18 mouse cellular contexts compared by ENCODE assay signal in the genomic region with DNA sequence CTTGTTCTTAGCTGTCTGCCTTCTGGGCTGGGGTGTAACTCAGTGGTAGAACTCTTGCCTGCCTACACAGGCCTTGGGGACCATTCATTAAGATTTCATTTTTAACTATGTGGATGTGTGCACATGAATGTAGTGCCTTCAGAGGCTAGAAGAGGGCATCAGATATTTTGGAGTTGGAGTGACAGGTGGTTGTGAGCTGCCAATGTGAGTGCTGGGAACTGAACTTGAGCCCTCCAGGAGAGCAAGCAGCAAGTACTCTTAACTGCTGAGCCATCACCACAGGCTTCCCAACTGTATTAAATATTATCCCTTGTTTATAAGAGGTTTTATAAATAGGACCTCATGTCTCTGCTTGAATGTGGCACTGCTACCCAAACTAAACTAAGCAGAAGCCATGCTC. TPM values are rescaled to one million over a fixed set of nuclear protein-coding genes. Genes with fewer than 3 reads are reported as not detected.
DNase-seq lines count a peak whose midpoint lies in the region; ATAC-seq and TF ChIP-seq lines count a peak whose summit lies in the region.
"Had no signal": no experiment of that assay in that cellular context is flagged by ENCODE, and none has a peak within 500 bp of the region (broad histone marks: within the 10 kb centered on the region; RNA-seq: fewer than 3 reads in every experiment).

No protein-coding gene starts in this region.

- no peak for TF ChIP-seq CTCF in small intestine, adult 2 months (IDR thresholded peaks at IDR 0.05; ENCODE audit: extremely low read depth, insufficient read length, insufficient replicate concordance, low read depth, low read length)

- no peak for ATAC-seq in midbrain, embryonic 11.5 days (ENCODE audit: low FRiP score)
- ATAC-seq in midbrain, embryonic 16.5 days = no peak
- ATAC-seq: forebrain, embryonic 13.5 days; forebrain, embryonic 15.5 days; forebrain, postnatal 0 days had no signal

- H3K4me2 ChIP-seq in midbrain, embryonic 11.5 days = no peak overlapping the region
- H3K4me2 ChIP-seq in midbrain, embryonic 16.5 days (ENCODE audit: low read length) = no peak overlapping the region
- H3K4me2 ChIP-seq: embryonic facial prominence, embryonic 12.5 days; forebrain, embryonic 13.5 days; forebrain, embryonic 15.5 days had no signal

- no peak overlapping the region for H3K4me3 ChIP-seq in midbrain, embryonic 11.5 days (ENCODE audit: low read depth, low read length)
- no peak overlapping the region for H3K4me3 ChIP-seq in midbrain, embryonic 16.5 days (ENCODE audit: low read depth, low read length)
- no peak overlapping the region for H3K4me3 ChIP-seq in small intestine, adult 2 months (ENCODE audit: low read depth, low read length)
- H3K4me3 ChIP-seq: embryonic facial prominence, embryonic 10.5 days; embryonic facial prominence, embryonic 12.5 days; forebrain, embryonic 13.5 days; forebrain, embryonic 15.5 days had no signal

- H3K36me3 ChIP-seq in midbrain, embryonic 11.5 days (ENCODE audit: control insufficient read depth, insufficient read depth, low read length) = no peaks in the 10 kb centered on the region
- H3K36me3 ChIP-seq in midbrain, embryonic 16.5 days (ENCODE audit: control insufficient read depth, insufficient read depth, low read length) = no peaks in the 10 kb centered on the region
- no peaks in the 10 kb centered on the region for H3K36me3 ChIP-seq in small intestine, adult 2 months (ENCODE audit: control insufficient read depth, insufficient read depth, low read length)
- H3K36me3 ChIP-seq: embryonic facial prominence, embryonic 10.5 days; embryonic facial prominence, embryonic 12.5 days; forebrain, embryonic 15.5 days had no signal

- H3K27me3 ChIP-seq in midbrain, embryonic 11.5 days (ENCODE audit: control insufficient read depth, insufficient read depth, low read length) = no peaks in the 10 kb centered on the region
- no peaks in the 10 kb centered on the region for H3K27me3 ChIP-seq in midbrain, embryonic 16.5 days (ENCODE audit: control insufficient read depth, insufficient read depth, low read depth, low read length)
- H3K27me3 ChIP-seq in small intestine, adult 2 months (ENCODE audit: control insufficient read depth, insufficient read depth, low read length) = no peaks in the 10 kb centered on the region
- H3K27me3 ChIP-seq: embryonic facial prominence, embryonic 12.5 days; forebrain, embryonic 13.5 days; forebrain, embryonic 15.5 days had no signal

- no peak overlapping the region for H3K9ac ChIP-seq in midbrain, embryonic 11.5 days (ENCODE audit: low read length)
- no peak overlapping the region for H3K9ac ChIP-seq in midbrain, embryonic 16.5 days (ENCODE audit: low read depth, low read length)
- H3K9ac ChIP-seq: embryonic facial prominence, embryonic 12.5 days; forebrain, embryonic 13.5 days; forebrain, embryonic 15.5 days; forebrain, postnatal 0 days had no signal

- no peaks in the 10 kb centered on the region for H3K4me1 ChIP-seq in midbrain, embryonic 11.5 days (ENCODE audit: control insufficient read depth, insufficient read depth, low read length)
- no peaks in the 10 kb centered on the region for H3K4me1 ChIP-seq in midbrain, embryonic 16.5 days (ENCODE audit: control insufficient read depth, insufficient read depth, low read length)
- peaks cover 3% of the 10 kb centered on the region; the same call in 1 of the 2 replicates for H3K4me1 ChIP-seq in small intestine, adult 2 months (ENCODE audit: control insufficient read depth, insufficient read depth, insufficient read length, low read length)
- H3K4me1 ChIP-seq: forebrain, embryonic 13.5 days; forebrain, embryonic 15.5 days had no signal

- DNase-seq in heart, adult 11 months = peak; percentile 70
- DNase-seq in heart, adult 9 months (ENCODE audit: low spot score in 2 of 2) = no peak
- DNase-seq in midbrain, embryonic 11.5 days (ENCODE audit: low spot score, missing footprints) = peak; percentile 51
- no peak for DNase-seq in right cerebral cortex, adult 18-20 months
- DNase-seq: adrenal gland, adult 8-10 months; adrenal gland, postnatal 14 days; cerebellum, adult 11-12 months; cerebellum, adult 2 months; cerebellum, adult 9-10 months; cerebellum, postnatal 10 days; cerebellum, postnatal 25 days; forebrain, postnatal 0 days had no signal

- H3K27ac ChIP-seq in midbrain, embryonic 11.5 days (ENCODE audit: low read depth, low read length) = no peak overlapping the region
- no peak overlapping the region for H3K27ac ChIP-seq in midbrain, embryonic 16.5 days (ENCODE audit: low read length)
- H3K27ac ChIP-seq in small intestine, adult 2 months (ENCODE audit: insufficient read depth, low read depth, low read length) = 0 out of 2 replicates have a peak overlapping the region, but pooled peaks have one; percentile 24
- H3K27ac ChIP-seq: embryonic facial prominence, embryonic 10.5 days; embryonic facial prominence, embryonic 12.5 days; forebrain, embryonic 13.5 days; forebrain, embryonic 15.5 days had no signal

- no peak for TF ChIP-seq POLR2A in small intestine, adult 2 months (IDR thresholded peaks at IDR 0.05; ENCODE audit: low read depth, low read length)

- H3K9me3 ChIP-seq in midbrain, embryonic 11.5 days (ENCODE audit: control insufficient read depth, low read length) = peaks cover 3% of the 10 kb centered on the region; the same call in 1 of the 2 replicates
- H3K9me3 ChIP-seq in midbrain, embryonic 16.5 days (replicated peaks; ENCODE audit: control insufficient read depth, low read length, poor library complexity, severe bottlenecking) = no peaks in the 10 kb centered on the region
- H3K9me3 ChIP-seq: embryonic facial prominence, embryonic 12.5 days; forebrain, embryonic 15.5 days had no signal

RNA-seq across cellular contexts. Expression of a gene that starts 39.8 kb away (rescaled TPM):
- polyA plus RNA-seq in midbrain, embryonic 11.5 days (2014; fragmentation: Nextera tagmentation; extraction: Ambion mirVana) = 2.5 and 2.9 TPM in 2 replicates
- 20.7 and 22.9 TPM in 2 replicates for polyA plus RNA-seq in midbrain, embryonic 16.5 days (2015; fragmentation: Nextera tagmentation; extraction: Ambion mirVana)
- 0.39 and 0.84 TPM in 2 replicates for polyA plus RNA-seq in small intestine, adult 2 months (2012; rRNA removed)

RNA-seq across cellular contexts. Expression of a gene that starts 41.7 kb away (rescaled TPM):
- polyA plus RNA-seq in midbrain, embryonic 11.5 days (2014; fragmentation: Nextera tagmentation; extraction: Ambion mirVana) = 26.7 and 27.9 TPM in 2 replicates
- 13.6 and 17.3 TPM in 2 replicates for polyA plus RNA-seq in midbrain, embryonic 16.5 days (2015; fragmentation: Nextera tagmentation; extraction: Ambion mirVana)
- 7.9 and 23.3 TPM in 2 replicates for polyA plus RNA-seq in small intestine, adult 2 months (2012; rRNA removed)

Comparison
In these comparisons a context has a peak if more than half of its experiments do, and no peak if none do; other contexts are left out.
1. DNase-seq: peak in heart, adult 11 months (single experiment) and midbrain, embryonic 11.5 days (single experiment); none in heart, adult 9 months (0 of 2) and right cerebral cortex, adult 18-20 months (single experiment).